Mouse (Mus musculus) liver, embryonic 14.5 days (tissue): ENCODE measurements around the gene Evx1. TPM values are rescaled to one million over a fixed set of nuclear protein-coding genes. Genes with fewer than 3 reads are reported as not detected.

Experiments
- ATAC-seq: fragments of 200-750 bp; cut with Nextera tagmentation; 2 replicates; pipeline ENCODE4 v1.8.0; 2017; ENCODE audit warnings: moderate number of reproducible peaks, mild to moderate bottlenecking, moderate library complexity; ENCODE audit not compliant: insufficient read depth
- DNase-seq, 3 experiments: peaks; one replicate each; pipeline ENCODE4 v3.0.0-alpha.2; 2012 to 2013; ENCODE audit warnings: low read depth in 3 of 3, low spot score in 3 of 3
- H3K27ac ChIP-seq: fragments of 300-500 bp; sonication (generic); 2 replicates; pipeline ENCODE4 v1.5.1; 2014; ENCODE audit warnings: moderate library complexity, mild to moderate bottlenecking, control low read depth, inconsistent platforms
- H3K27me3 ChIP-seq: fragments of 300-500 bp; sonication (generic); 2 replicates; pipeline ENCODE4 v1.6.1; 2014; ENCODE audit warnings: mild to moderate bottlenecking, low read length, moderate library complexity; ENCODE audit not compliant: control insufficient read depth, insufficient read depth
- H3K36me3 ChIP-seq: fragments of 300-500 bp; sonication (generic); replicated peaks from 2 replicates; pipeline ENCODE4 v1.6.1; 2014; ENCODE audit warnings: low read depth; ENCODE audit not compliant: control insufficient read depth, insufficient read depth
- H3K4me1 ChIP-seq, 2 experiments: fragments of 200-500 bp in 1 of 2; fragments of 300-500 bp in 1 of 2; sonication (generic) in 1 of 2; replicated peaks; 2 replicates each; pipeline ENCODE4 v1.6.1; 2012 to 2014; ENCODE audit warnings: antibody characterized with exemption in 1 of 2, inconsistent platforms in 1 of 2, low read length in 1 of 2; ENCODE audit not compliant: control insufficient read depth in 2 of 2, insufficient read depth in 2 of 2
- H3K4me2 ChIP-seq: fragments of 300-500 bp; sonication (generic); 2 replicates; pipeline ENCODE4 v1.6.1; 2014; ENCODE audit warnings: low read depth, mild to moderate bottlenecking, control low read depth, moderate library complexity
- H3K4me3 ChIP-seq, 2 experiments: fragments of 200-500 bp in 1 of 2; fragments of 300-500 bp in 1 of 2; sonication (generic) in 1 of 2; 2 replicates each; pipeline ENCODE4 v1.5.1; 2012 to 2014; ENCODE audit warnings: low read depth in 2 of 2, low read length in 2 of 2, mild to moderate bottlenecking in 2 of 2, control low read depth in 1 of 2, inconsistent platforms in 1 of 2, moderate library complexity in 1 of 2; ENCODE audit not compliant: insufficient read depth in 1 of 2
- H3K9ac ChIP-seq: fragments of 300-500 bp; sonication (generic); replicated peaks from 2 replicates; pipeline ENCODE4 v1.6.1; 2014; ENCODE audit warnings: mild to moderate bottlenecking, control low read depth, moderate library complexity
- H3K9me3 ChIP-seq: fragments of 300-500 bp; sonication (generic); 2 replicates; pipeline ENCODE4 v1.6.1; 2016; ENCODE audit warnings: low read length, mixed read lengths; ENCODE audit not compliant: control insufficient read depth
- CTCF ChIP-seq: IDR thresholded peaks from 2 replicates; pipeline ENCODE4 v1.5.1; 2016; ENCODE audit warnings: antibody characterized with exemption, low read depth, control low read depth
- EP300 ChIP-seq: IDR thresholded peaks from 2 replicates; pipeline ENCODE4 v1.6.1; 2016; ENCODE audit warnings: antibody characterized with exemption, low read depth
- WGBS: fragments of 180-500 bp; shearing (Covaris S2); extraction: QIAGEN DNeasy Blood & Tissue Kit; methylation state at CpG from one replicate; pipeline ENCODE4 v1.1.7; 2014; ENCODE audit not compliant: insufficient replicate concordance; 5-methylcytosine and 5-hydroxymethylcytosine counted together
- polyA plus RNA-seq, 2 experiments: library from polyadenylated mRNA; depleted of rRNA in 1 of 2; stranded (reverse) in 1 of 2; unstranded in 1 of 2; fragments of >200 nt; fragmentation: Nextera tagmentation in 1 of 2; extraction: Ambion mirVana in 1 of 2; gene quantifications; 2 replicates each; pipeline versions ENCODE4 v1.2.1 to v1.2.3; 2012 to 2014

The Evx1 gene
- polyA plus RNA-seq (2012; rRNA removed) (0.03 TPM in 1 of 2 replicates, not detected in the other), polyA plus RNA-seq (2014; fragmentation: Nextera tagmentation; extraction: Ambion mirVana) (not detected in 2 replicates)

DNA sequence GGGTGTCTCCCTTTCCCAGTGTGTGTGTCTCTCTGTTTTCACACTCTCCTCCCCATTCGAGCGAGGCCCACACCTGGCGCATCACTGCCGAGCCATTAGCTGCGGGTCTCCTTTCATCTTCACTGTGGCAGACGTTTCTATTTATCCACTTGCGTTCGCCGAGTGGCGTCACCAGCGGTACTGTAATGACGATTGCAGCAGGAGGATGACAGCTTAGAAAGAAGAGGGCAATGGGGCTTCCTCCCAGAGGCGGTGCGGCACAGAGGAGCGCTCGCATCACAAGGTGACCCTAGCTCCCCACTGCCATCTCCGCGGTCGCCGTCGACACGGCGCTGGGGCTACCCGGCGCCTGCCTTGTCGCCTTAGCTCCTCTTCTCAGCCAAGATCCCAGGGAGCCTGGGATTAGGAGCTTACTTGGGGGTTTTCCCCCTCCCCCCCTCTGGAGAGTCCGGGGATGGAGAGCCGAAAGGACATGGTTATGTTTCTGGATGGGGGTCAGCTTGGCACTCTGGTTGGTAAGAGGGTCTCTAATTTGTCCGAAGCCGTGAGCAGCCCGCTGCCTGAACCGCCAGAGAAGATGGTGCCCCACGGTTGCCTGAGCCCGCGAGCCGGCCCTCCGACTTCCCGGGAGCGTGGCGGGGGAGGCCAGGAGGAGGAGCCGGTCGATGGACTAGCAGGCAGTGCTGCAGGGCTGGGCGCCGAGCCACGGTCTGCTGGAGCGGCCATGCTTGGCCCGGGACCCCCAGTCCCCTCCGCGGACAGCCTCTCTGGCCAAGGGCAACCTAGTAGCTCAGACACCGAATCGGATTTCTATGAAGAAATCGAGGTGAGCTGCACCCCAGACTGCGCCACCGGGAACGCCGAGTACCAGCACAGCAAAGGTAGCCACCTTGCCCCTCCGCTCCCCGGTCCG, at the start of gene Evx1:
TSS of gene Evx1 (plus strand) at position 108 of the 913 bp plus-strand sequence.
- Histone ChIP-seq H3K36me3 (no peaks in the 10 kb centered on the region), H3K27me3 (peaks cover 99% of the 10 kb centered on the region), H3K9me3 (no peaks in the 10 kb centered on the region), H3K27ac (no peak within 1 kb of the TSS), H3K4me2 (no peak within 1 kb of the TSS), H3K4me3 (no peak within 1 kb of the TSS), H3K4me1 (no peaks in the 10 kb centered on the region), H3K9ac (no peak within 1 kb of the TSS)
- TF ChIP-seq CTCF, result no peak
- TF ChIP-seq EP300, result no peak
- 2% methylated on average over 59 of the region's 59 CpGs for WGBS
- DNase-seq, result no peak
- ATAC-seq, result no peak

DNA sequence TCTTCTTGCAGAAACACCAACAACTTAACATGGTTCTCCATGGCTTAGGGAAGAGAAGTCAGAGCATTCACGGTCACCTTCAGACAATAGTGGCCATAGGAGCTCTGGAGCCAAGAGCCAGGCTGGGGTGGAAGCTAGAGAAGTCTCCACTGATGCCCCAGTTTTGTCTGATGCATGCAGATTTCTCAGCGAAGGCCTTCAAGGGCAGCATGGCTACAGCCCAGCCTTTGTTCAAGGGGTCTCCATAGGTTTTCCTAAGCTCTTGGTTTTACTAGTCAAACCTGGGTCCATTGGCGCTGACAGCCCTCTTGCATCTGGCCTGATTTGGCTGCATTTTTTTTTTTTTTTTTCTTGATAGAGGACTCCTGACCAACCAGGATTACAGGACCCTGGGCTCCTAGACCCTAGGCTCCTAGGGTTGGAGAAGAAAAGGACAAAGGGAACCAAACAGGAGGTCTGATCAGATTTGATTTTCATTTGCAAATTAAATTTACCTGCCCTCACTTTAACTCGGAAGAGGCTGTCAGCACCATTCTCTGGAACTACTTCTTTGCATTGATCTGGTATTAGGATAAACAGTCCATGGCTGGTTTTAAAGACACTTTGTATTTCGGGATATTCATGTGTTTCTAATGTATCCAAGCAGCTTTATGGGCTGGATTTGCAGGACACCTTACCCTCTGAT, 49.0 kb upstream of the Evx1 start:
- Histone ChIP-seq H3K4me2 (no peak overlapping the region), H3K27ac (no peak overlapping the region), H3K9me3 (no peaks in the 10 kb centered on the region), H3K27me3 (peaks cover 99% of the 10 kb centered on the region), H3K36me3 (no peaks in the 10 kb centered on the region), H3K4me1 (no peaks in the 10 kb centered on the region), H3K4me3 (no peak overlapping the region), H3K9ac (no peak overlapping the region)
- WGBS, result 4% methylated on average over 5 of the region's 5 CpGs
- no peak for TF ChIP-seq EP300
- no peak for TF ChIP-seq CTCF
- DNase-seq (no peak), ATAC-seq (no peak)

DNA sequence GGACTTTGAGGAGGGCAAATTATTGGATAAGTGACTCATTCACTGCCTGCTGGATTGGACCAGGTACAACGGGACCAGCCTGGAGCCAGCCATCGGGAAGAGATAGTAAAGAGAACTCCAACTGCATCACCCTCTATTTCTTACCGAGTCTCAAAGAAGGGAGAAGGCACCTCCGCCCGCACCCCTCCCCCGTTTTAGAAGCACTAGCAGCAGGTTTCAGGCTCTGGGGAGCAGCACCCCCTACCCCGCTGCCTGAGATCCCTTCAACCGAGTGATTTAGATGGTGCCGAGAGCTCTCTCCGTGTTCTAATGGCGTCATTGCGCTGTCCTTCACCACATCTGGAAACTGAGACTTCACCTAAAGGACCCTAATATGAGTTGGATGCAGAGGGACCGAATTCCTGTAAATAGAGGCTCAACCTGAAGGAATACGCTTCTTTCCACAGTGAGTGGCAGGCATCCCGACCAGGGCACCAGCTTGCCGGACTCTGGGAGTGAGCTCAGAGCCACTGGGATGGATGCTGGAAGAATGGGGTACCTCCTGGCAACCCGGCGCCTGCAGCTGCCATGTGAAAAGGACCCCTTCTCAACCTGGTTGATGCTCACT, 47.9 kb upstream of the Evx1 start:
- DNase-seq, result no peak
- 5% methylated on average over 18 of the region's 18 CpGs for WGBS
- Histone ChIP-seq H3K4me3 (no peak overlapping the region), H3K9ac (no peak overlapping the region), H3K36me3 (no peaks in the 10 kb centered on the region), H3K9me3 (no peaks in the 10 kb centered on the region), H3K4me2 (no peak overlapping the region), H3K27me3 (peaks cover 99% of the 10 kb centered on the region), H3K27ac (no peak overlapping the region), H3K4me1 (no peaks in the 10 kb centered on the region)
- TF ChIP-seq CTCF (no peak), EP300 (no peak)
- no peak for ATAC-seq

DNA sequence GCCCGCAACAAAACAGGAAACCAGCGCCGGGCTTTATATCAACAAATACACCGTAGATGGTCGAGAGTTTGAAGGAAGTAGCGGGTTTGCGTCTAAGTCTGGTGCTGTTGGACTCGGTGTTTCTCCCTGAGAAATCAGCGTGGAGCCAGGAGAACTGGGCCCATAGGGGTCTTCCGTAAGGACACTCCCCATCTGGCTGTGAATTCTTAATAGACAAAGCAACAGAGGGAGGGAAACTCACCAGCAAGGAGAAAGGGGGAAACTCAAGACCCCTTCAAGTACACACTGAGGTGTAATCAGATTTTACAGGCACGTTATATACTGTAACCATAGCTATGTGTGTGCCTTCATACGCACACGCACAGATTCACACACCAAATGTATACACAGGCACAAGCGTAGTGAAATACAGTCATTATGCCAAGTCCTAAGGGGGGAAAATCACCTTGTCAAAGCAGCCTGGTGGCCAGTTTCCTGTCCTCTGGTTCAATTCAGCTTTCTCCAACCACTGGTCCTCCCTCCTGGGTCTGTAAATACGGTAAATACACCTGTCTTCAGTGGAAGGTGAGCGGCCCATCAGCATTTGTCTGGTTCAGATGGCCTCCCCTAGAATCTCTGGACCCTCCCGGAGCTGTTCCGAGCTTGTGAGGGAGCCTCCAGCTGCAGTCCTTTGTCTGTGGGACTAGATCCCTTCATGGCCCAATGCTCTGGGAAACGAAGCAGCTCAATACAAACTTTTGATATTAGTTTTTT, 47.2 kb upstream of the Evx1 start:
- ATAC-seq (no peak), DNase-seq (no peak)
- 1% methylated on average over 19 of the region's 19 CpGs for WGBS
- TF ChIP-seq CTCF (no peak), EP300 (no peak)
- no peaks in the 10 kb centered on the region for H3K4me1 ChIP-seq
- H3K9ac ChIP-seq, result no peak overlapping the region
- H3K27ac ChIP-seq, result no peak overlapping the region
- H3K4me2 ChIP-seq, result no peak overlapping the region
- no peaks in the 10 kb centered on the region for H3K9me3 ChIP-seq
- H3K4me3 ChIP-seq, result no peak overlapping the region
- H3K36me3 ChIP-seq, result no peaks in the 10 kb centered on the region
- peaks cover 99% of the 10 kb centered on the region for H3K27me3 ChIP-seq
